Mouse (Mus musculus): ENCODE results near the gene Anp32a. TPM values are rescaled to one million over a fixed set of nuclear protein-coding genes. Genes with fewer than 3 reads are reported as not detected.

The Anp32a gene
- polyA plus RNA-seq, 1 experiment from 2014 or later, result 63.7 TPM

- H3K27ac ChIP-seq (replicated peaks), result peak overlapping the region; percentile 41; the same call in 1 of the 2 replicates
- ATAC-seq (ENCODE audit: insufficient read depth), result peak; percentile 27; the same call in 1 of the 2 replicates
- no peaks in the 10 kb centered on the region for H3K36me3 ChIP-seq (replicated peaks)
Observed at GRCm38 (mm10) chr9:62420261-62420917, 79.3 kb downstream of the Anp32a start.

GRCm38 (mm10) chr9:62421027-62421426 is 79.9 kb downstream of the Anp32a start:
- H3K27me3 ChIP-seq, result no peaks in the 10 kb centered on the region
- WGBS (ENCODE audit: insufficient replicate concordance), result 4% methylated on average over 13 of the region's 13 CpGs
- 0 out of 2 replicates have a peak overlapping the region, but pooled peaks have one; percentile 21 for H3K9ac ChIP-seq
- ATAC-seq (ENCODE audit: insufficient read depth), result peak; percentile 85
- peak overlapping the region; percentile 42 for H3K4me3 ChIP-seq (replicated peaks)
- peaks cover 19% of the 10 kb centered on the region for H3K4me1 ChIP-seq (replicated peaks)
- peak overlapping the region; percentile 68 for H3K4me2 ChIP-seq
- no peaks in the 10 kb centered on the region for H3K9me3 ChIP-seq (replicated peaks)
- peak overlapping the region; percentile 41; the same call in 1 of the 2 replicates for H3K27ac ChIP-seq (replicated peaks)
- H3K36me3 ChIP-seq (replicated peaks), result no peaks in the 10 kb centered on the region

More at GRCm38 (mm10) chr9:62420261-62420917, 79.3 kb downstream of the Anp32a start:
- no peaks in the 10 kb centered on the region for H3K9me3 ChIP-seq (replicated peaks)
- peaks cover 19% of the 10 kb centered on the region for H3K4me1 ChIP-seq (replicated peaks)
- peak overlapping the region; percentile 68 for H3K4me2 ChIP-seq
- no peaks in the 10 kb centered on the region for H3K27me3 ChIP-seq
- peak overlapping the region; percentile 42 for H3K4me3 ChIP-seq (replicated peaks)
- WGBS (ENCODE audit: insufficient replicate concordance), result 56% methylated on average over 10 of the region's 10 CpGs
- no peak overlapping the region for H3K9ac ChIP-seq

GRCm38 (mm10) chr9:62421911-62422310 is 80.8 kb downstream of the Anp32a start:
- ATAC-seq (ENCODE audit: insufficient read depth), result no peak
- no peaks in the 10 kb centered on the region for H3K27me3 ChIP-seq
- H3K27ac ChIP-seq (replicated peaks), result no peak overlapping the region
- H3K4me1 ChIP-seq (replicated peaks), result peaks cover 19% of the 10 kb centered on the region
- no peak overlapping the region for H3K4me2 ChIP-seq
- no peaks in the 10 kb centered on the region for H3K9me3 ChIP-seq (replicated peaks)
- H3K9ac ChIP-seq, result no peak overlapping the region
- no peaks in the 10 kb centered on the region for H3K36me3 ChIP-seq (replicated peaks)
- WGBS (ENCODE audit: insufficient replicate concordance), result 74% methylated on average over 6 of the region's 6 CpGs
- no peak overlapping the region for H3K4me3 ChIP-seq (replicated peaks)

- Histone ChIP-seq H3K27ac (replicated peaks) (no peak overlapping the region), H3K4me3 (replicated peaks) (no peak overlapping the region), H3K36me3 (replicated peaks) (no peaks in the 10 kb centered on the region), H3K4me2 (no peak overlapping the region), H3K9me3 (replicated peaks) (no peaks in the 10 kb centered on the region), H3K9ac (no peak overlapping the region), H3K27me3 (no peaks in the 10 kb centered on the region), H3K4me1 (replicated peaks) (peaks cover 16% of the 10 kb centered on the region)
- no peak for ATAC-seq (ENCODE audit: insufficient read depth)
- 31% methylated on average over 10 of the region's 10 CpGs for WGBS (ENCODE audit: insufficient replicate concordance)
Observed at GRCm38 (mm10) chr9:62422926-62423325, 81.8 kb downstream of the Anp32a start.

GRCm38 (mm10) chr9:62423871-62424270 is 82.8 kb downstream of the Anp32a start:
- Histone ChIP-seq H3K27me3 (no peaks in the 10 kb centered on the region), H3K4me1 (replicated peaks) (peaks cover 16% of the 10 kb centered on the region), H3K36me3 (replicated peaks) (no peaks in the 10 kb centered on the region), H3K4me2 (no peak overlapping the region), H3K9me3 (replicated peaks) (no peaks in the 10 kb centered on the region), H3K9ac (no peak overlapping the region), H3K4me3 (replicated peaks) (no peak overlapping the region), H3K27ac (replicated peaks) (no peak overlapping the region)
- 78% methylated on average over 10 of the region's 10 CpGs for WGBS (ENCODE audit: insufficient replicate concordance)
- ATAC-seq (ENCODE audit: insufficient read depth), result no peak

GRCm38 (mm10) chr9:62425265-62425664 is 84.2 kb downstream of the Anp32a start:
- no peaks in the 10 kb centered on the region for H3K9me3 ChIP-seq (replicated peaks)
- H3K4me1 ChIP-seq (replicated peaks), result peaks cover 14% of the 10 kb centered on the region
- H3K36me3 ChIP-seq (replicated peaks), result no peaks in the 10 kb centered on the region
- H3K27me3 ChIP-seq, result no peaks in the 10 kb centered on the region
- no peak overlapping the region for H3K27ac ChIP-seq (replicated peaks)
- no peak overlapping the region for H3K9ac ChIP-seq
- no peak overlapping the region for H3K4me3 ChIP-seq (replicated peaks)
- no peak overlapping the region for H3K4me2 ChIP-seq
- ATAC-seq (ENCODE audit: insufficient read depth), result no peak
- 28% methylated on average over 5 of the region's 5 CpGs for WGBS (ENCODE audit: insufficient replicate concordance)

GRCm38 (mm10) chr9:62426021-62426420 is 84.9 kb downstream of the Anp32a start:
- Histone ChIP-seq H3K4me3 (replicated peaks) (no peak overlapping the region), H3K36me3 (replicated peaks) (no peaks in the 10 kb centered on the region), H3K9ac (no peak overlapping the region), H3K4me2 (no peak overlapping the region), H3K9me3 (replicated peaks) (no peaks in the 10 kb centered on the region), H3K27me3 (no peaks in the 10 kb centered on the region), H3K4me1 (replicated peaks) (peaks cover 7% of the 10 kb centered on the region), H3K27ac (replicated peaks) (no peak overlapping the region)
- no peak for ATAC-seq (ENCODE audit: insufficient read depth)
- 80% methylated on average over 19 of the region's 19 CpGs for WGBS (ENCODE audit: insufficient replicate concordance)

GRCm38 (mm10) chr9:62426531-62426930 is 85.4 kb downstream of the Anp32a start:
- no peak overlapping the region for H3K27ac ChIP-seq (replicated peaks)
- no peak overlapping the region for H3K4me3 ChIP-seq (replicated peaks)
- ATAC-seq (ENCODE audit: insufficient read depth), result no peak

GRCm38 (mm10) chr9:62427010-62427409 is 85.9 kb downstream of the Anp32a start:
- Histone ChIP-seq H3K36me3 (replicated peaks) (no peaks in the 10 kb centered on the region), H3K27ac (replicated peaks) (no peak overlapping the region), H3K4me2 (no peak overlapping the region), H3K4me3 (replicated peaks) (no peak overlapping the region), H3K27me3 (no peaks in the 10 kb centered on the region), H3K9me3 (replicated peaks) (no peaks in the 10 kb centered on the region), H3K4me1 (replicated peaks) (no peaks in the 10 kb centered on the region; the same call in 1 of the 2 replicates), H3K9ac (no peak overlapping the region)
- WGBS (ENCODE audit: insufficient replicate concordance), result 54% methylated on average over 8 of the region's 8 CpGs
- ATAC-seq (ENCODE audit: insufficient read depth), result no peak

More at GRCm38 (mm10) chr9:62426531-62426930, 85.4 kb downstream of the Anp32a start:
- Histone ChIP-seq H3K4me2 (no peak overlapping the region), H3K27me3 (no peaks in the 10 kb centered on the region), H3K36me3 (replicated peaks) (no peaks in the 10 kb centered on the region), H3K9ac (no peak overlapping the region), H3K9me3 (replicated peaks) (no peaks in the 10 kb centered on the region), H3K4me1 (replicated peaks) (peaks cover 2% of the 10 kb centered on the region)
- WGBS (ENCODE audit: insufficient replicate concordance), result 71% methylated on average over 6 of the region's 6 CpGs

Other genes with a start within 250 kb of the Anp32a start
- 4.8 and 6.5 TPM in 2 replicates for gene Glce, start 218.6 kb upstream of the Anp32a start, polyA plus RNA-seq (2015; fragmentation: Nextera tagmentation; extraction: Ambion mirVana)
- gene Spesp1, start 59.1 kb upstream of the Anp32a start, polyA plus RNA-seq (2015; fragmentation: Nextera tagmentation; extraction: Ambion mirVana), result not detected in 2 replicates
- 1.2 and 1.3 TPM in 2 replicates for gene Coro2b, start 195.8 kb downstream of the Anp32a start, polyA plus RNA-seq (2015; fragmentation: Nextera tagmentation; extraction: Ambion mirVana)

Measured in liver, embryonic 15.5 days (tissue).